Mouse (Mus musculus) cerebellum, adult 2 months (tissue): ENCODE data around the gene Unc5b. TPM values are rescaled to one million over a fixed set of nuclear protein-coding genes. Genes with fewer than 3 reads are reported as not detected.

Experiments used
- DNase-seq, 2 experiments: peaks; one replicate each; pipeline ENCODE4 v3.0.0; 2021
- H3K27ac ChIP-seq: fragments of 200-500 bp; 2 replicates; pipeline ENCODE4 v1.5.1; 2012; ENCODE audit warnings: low read length, control low read depth, inconsistent platforms; ENCODE audit not compliant: insufficient read depth
- H3K27me3 ChIP-seq: fragments of 200-500 bp; 2 replicates; pipeline ENCODE4 v1.6.1; 2012; ENCODE audit warnings: inconsistent platforms, mild to moderate bottlenecking, low read length, moderate library complexity; ENCODE audit not compliant: control insufficient read depth, insufficient read depth
- H3K4me1 ChIP-seq: fragments of 200-500 bp; 2 replicates; pipeline ENCODE4 v1.6.1; 2011; ENCODE audit warnings: low read length; ENCODE audit not compliant: control insufficient read depth, insufficient read depth
- H3K4me3 ChIP-seq: fragments of 200-500 bp; replicated peaks from 2 replicates; pipeline ENCODE3; 2011; ENCODE audit warnings: mild to moderate bottlenecking, low read depth, low read length, control low read depth; ENCODE audit not compliant: insufficient read depth
- CTCF ChIP-seq: fragments of 200-500 bp; IDR thresholded peaks from 2 replicates; pipeline ENCODE4 v1.5.1; 2011; ENCODE audit warnings: low read depth, mild to moderate bottlenecking, control low read depth, low read length, moderate library complexity, borderline replicate concordance; ENCODE audit not compliant: insufficient read depth
- POLR2A ChIP-seq: fragments of 200-500 bp; IDR thresholded peaks from 2 replicates; pipeline ENCODE4 v1.6.1; 2011; ENCODE audit warnings: low read length, control low read depth, borderline replicate concordance; ENCODE audit not compliant: insufficient read depth
- WGBS: fragments of 180-500 bp; shearing (Covaris S2); methylation state at CpG from one replicate; pipeline ENCODE4 v1.1.7; 2018; 5-methylcytosine and 5-hydroxymethylcytosine counted together
- polyA plus RNA-seq: library from polyadenylated mRNA; depleted of rRNA; stranded (reverse); fragments of >200 nt; gene quantifications from 2 replicates; pipeline ENCODE4 v1.2.3, GENCODE M21; 2012

Unc5b gene
- polyA plus RNA-seq, 1 experiment = 44.8 TPM

DNA sequence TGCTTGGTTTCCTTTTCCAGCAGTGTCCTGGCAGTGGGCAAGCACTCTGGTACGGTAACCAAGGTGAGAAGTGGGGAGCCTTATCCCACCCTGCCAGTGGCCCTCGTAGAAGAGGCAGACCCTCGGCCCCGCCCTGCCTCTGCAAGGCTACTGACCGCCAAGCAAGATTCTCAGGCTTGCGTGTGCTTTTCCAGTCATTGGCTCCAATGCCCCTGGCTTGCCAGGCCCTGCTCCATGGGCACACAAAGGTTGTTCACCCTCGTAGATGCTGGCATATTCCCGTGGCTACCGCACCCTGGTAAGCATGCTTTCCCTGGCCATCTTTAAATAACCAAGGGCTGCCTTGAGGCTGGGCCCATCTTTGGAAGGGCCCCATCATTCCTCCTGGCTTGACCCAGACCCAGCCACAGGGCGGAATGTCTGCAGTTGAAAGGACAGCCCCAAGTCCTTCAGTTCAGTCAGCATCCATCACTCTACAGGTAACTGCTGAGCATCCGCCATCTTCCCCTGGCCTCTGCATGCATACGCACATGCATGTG is 11.7 kb downstream of the Unc5b start:
- peaks cover 76% of the 10 kb centered on the region for H3K4me1 ChIP-seq
- TF ChIP-seq POLR2A (no peak), CTCF (no peak)
- peak overlapping the region; percentile 46 for H3K4me3 ChIP-seq
- no peaks in the 10 kb centered on the region for H3K27me3 ChIP-seq
- H3K27ac ChIP-seq = peak overlapping the region; percentile 84
- 23% methylated on average over 12 of the region's 12 CpGs for WGBS
- DNase-seq = peak in 1 of 2 experiments; percentile 57

GRCm38 (mm10) chr10:60819179-60819578 is 12.2 kb downstream of the Unc5b start:
- H3K4me3 ChIP-seq = peak overlapping the region; percentile 52
- no peak for DNase-seq
- peaks cover 78% of the 10 kb centered on the region for H3K4me1 ChIP-seq
- WGBS = 8% methylated on average over 5 of the region's 5 CpGs
- TF ChIP-seq POLR2A (no peak), CTCF (no peak)
- H3K27me3 ChIP-seq = no peaks in the 10 kb centered on the region
- peak overlapping the region; percentile 88 for H3K27ac ChIP-seq

- no peaks in the 10 kb centered on the region for H3K27me3 ChIP-seq
- peak overlapping the region; percentile 52 for H3K4me3 ChIP-seq
- H3K27ac ChIP-seq = peak overlapping the region; percentile 88
- H3K4me1 ChIP-seq = peaks cover 79% of the 10 kb centered on the region
- WGBS = 28% methylated on average over 7 of the region's 7 CpGs
- no peak for TF ChIP-seq CTCF
- TF ChIP-seq POLR2A = no peak
- peak in 1 of 2 experiments; percentile 52 for DNase-seq
Observed at GRCm38 (mm10) chr10:60818708-60819107, 12.7 kb downstream of the Unc5b start.

DNA sequence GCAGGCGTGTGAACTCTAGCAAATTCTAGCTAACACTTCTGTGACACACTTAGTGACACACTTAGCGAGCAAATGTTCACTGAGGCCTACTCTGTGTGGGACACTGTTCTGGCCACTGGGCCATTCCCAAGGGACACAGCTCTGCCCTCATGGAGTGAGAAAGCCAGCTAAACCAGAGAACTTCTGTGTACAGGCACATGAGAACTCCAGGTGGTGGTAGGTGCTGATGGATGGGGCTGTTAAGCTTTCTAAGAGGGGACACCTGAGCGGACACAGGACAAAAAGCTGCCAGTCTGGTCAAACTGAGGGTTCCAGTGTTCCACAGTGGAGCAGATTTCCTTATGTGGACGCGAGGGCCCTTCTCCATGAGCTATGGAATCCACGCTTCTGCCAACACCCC is 13.5 kb downstream of the Unc5b start:
- TF ChIP-seq CTCF (no peak), POLR2A (no peak)
- 66% methylated on average over 6 of the region's 6 CpGs for WGBS
- Histone ChIP-seq H3K27ac (peak overlapping the region; percentile 88), H3K4me3 (no peak overlapping the region), H3K4me1 (peaks cover 75% of the 10 kb centered on the region), H3K27me3 (no peaks in the 10 kb centered on the region)
- no peak for DNase-seq

- Histone ChIP-seq H3K4me1 (peaks cover 67% of the 10 kb centered on the region), H3K27me3 (no peaks in the 10 kb centered on the region), H3K27ac (peak overlapping the region; percentile 91), H3K4me3 (peak overlapping the region; percentile 24)
- WGBS = 4% methylated on average over 14 of the region's 14 CpGs
- 0 out of 2 replicates have a peak, but pooled peaks have one; percentile 35 for TF ChIP-seq POLR2A
- TF ChIP-seq CTCF = no peak
- peak; percentile 93 to 96 for DNase-seq
Observed at GRCm38 (mm10) chr10:60816872-60817648, 14.3 kb downstream of the Unc5b start.

- no peak overlapping the region for H3K4me3 ChIP-seq
- peaks cover 68% of the 10 kb centered on the region for H3K4me1 ChIP-seq
- DNase-seq = peak in 1 of 2 experiments; percentile 52
- H3K27ac ChIP-seq = peak overlapping the region; percentile 91; the same call in 1 of the 2 replicates
- 4% methylated on average over 1 of the region's 1 CpGs for WGBS
- no peaks in the 10 kb centered on the region for H3K27me3 ChIP-seq
- no peak for TF ChIP-seq POLR2A
- no peak for TF ChIP-seq CTCF
Observed at GRCm38 (mm10) chr10:60815855-60816254, 15.5 kb downstream of the Unc5b start.

- peak overlapping the region; percentile 17; the same call in 1 of the 2 replicates for H3K27ac ChIP-seq
- no peak for TF ChIP-seq CTCF
- TF ChIP-seq POLR2A = no peak
- DNase-seq = no peak
- 39% methylated on average over 6 of the region's 6 CpGs for WGBS
- peaks cover 71% of the 10 kb centered on the region for H3K4me1 ChIP-seq
- no peak overlapping the region for H3K4me3 ChIP-seq
- H3K27me3 ChIP-seq = no peaks in the 10 kb centered on the region
Observed at GRCm38 (mm10) chr10:60815059-60815458, 16.3 kb downstream of the Unc5b start.
